Comparison of ENCODE assay signal across 11 mouse cellular contexts in genomic region chr1:131714388-131715337, GRCm38 (mm10). TPM values are rescaled to one million over a fixed set of nuclear protein-coding genes. Genes with fewer than 3 reads are reported as not detected.
DNase-seq lines count a peak whose midpoint lies in the region; ATAC-seq and TF ChIP-seq lines count a peak whose summit lies in the region.
"Had no signal": no experiment of that assay in that cellular context is flagged by ENCODE, and none has a peak within 500 bp of the region (broad histone marks: within the 10 kb centered on the region; RNA-seq: fewer than 3 reads in every experiment).

No protein-coding gene starts in this region.

- TF ChIP-seq CTCF in hindbrain, postnatal 0 days (IDR thresholded peaks at IDR 0.05; ENCODE audit: low read depth) = 0 out of 2 replicates have a peak, but pooled peaks have one; percentile 3
- TF ChIP-seq CTCF in brain, embryonic 14.5 days (IDR thresholded peaks at IDR 0.05; ENCODE audit: borderline replicate concordance, extremely low read depth, insufficient read depth, insufficient read length) = no peak

- no peaks in the 10 kb centered on the region for H3K36me3 ChIP-seq in hindbrain, postnatal 0 days (ENCODE audit: insufficient read depth, low read length)
- no peaks in the 10 kb centered on the region for H3K36me3 ChIP-seq in hindbrain, embryonic 14.5 days (replicated peaks; ENCODE audit: control insufficient read depth, insufficient read depth)
- H3K36me3 ChIP-seq: neural tube, embryonic 13.5 days had no signal

- no peaks in the 10 kb centered on the region for H3K4me1 ChIP-seq in hindbrain, postnatal 0 days (ENCODE audit: insufficient read depth, low read length)
- H3K4me1 ChIP-seq in hindbrain, embryonic 14.5 days (replicated peaks; ENCODE audit: control insufficient read depth, insufficient read depth, low read length) = no peaks in the 10 kb centered on the region
- H3K4me1 ChIP-seq: neural tube, embryonic 13.5 days had no signal

- 0 out of 2 replicates have a peak, but pooled peaks have one; percentile 21 for ATAC-seq in hindbrain, postnatal 0 days
- ATAC-seq in hindbrain, embryonic 14.5 days (ENCODE audit: low FRiP score) = no peak
- ATAC-seq in frontal cortex, adult (ENCODE audit: low TSS enrichment) = no peak

- no peak overlapping the region for H3K4me3 ChIP-seq in hindbrain, postnatal 0 days (ENCODE audit: low read length)
- H3K4me3 ChIP-seq in hindbrain, embryonic 14.5 days (replicated peaks; ENCODE audit: low read length) = no peak overlapping the region
- H3K4me3 ChIP-seq: erythroblast, embryonic 14.5 days; neural tube, embryonic 13.5 days had no signal

- no peaks in the 10 kb centered on the region for H3K27me3 ChIP-seq in hindbrain, postnatal 0 days (ENCODE audit: insufficient read depth, low read length)
- H3K27me3 ChIP-seq in hindbrain, embryonic 14.5 days (ENCODE audit: control insufficient read depth, insufficient read depth, low read length) = no peaks in the 10 kb centered on the region
- H3K27me3 ChIP-seq: neural tube, embryonic 13.5 days had no signal

- peak; percentile 32 for DNase-seq in hindbrain, postnatal 0 days (ENCODE audit: low spot score)
- DNase-seq in hindbrain, embryonic 14.5 days (ENCODE audit: low spot score) = no peak
- peak; percentile 41 for DNase-seq in thymus, postnatal 4 days
- no peak for DNase-seq in thymus, postnatal 36 days
- peak; percentile 30 for DNase-seq in brain, embryonic 14.5 days (ENCODE audit: low read depth)
- DNase-seq in testis, postnatal 14 days (ENCODE audit: low spot score) = peak; percentile 81
- DNase-seq: cerebellum, adult 9-11 months; kidney, adult 8-10 months had no signal

- no peak overlapping the region for H3K9ac ChIP-seq in hindbrain, postnatal 0 days (replicated peaks; ENCODE audit: low read length)
- no peak overlapping the region for H3K9ac ChIP-seq in hindbrain, embryonic 14.5 days
- H3K9ac ChIP-seq: neural tube, embryonic 13.5 days had no signal

- no peaks in the 10 kb centered on the region for H3K9me3 ChIP-seq in hindbrain, postnatal 0 days (ENCODE audit: low read length)
- no peaks in the 10 kb centered on the region for H3K9me3 ChIP-seq in hindbrain, embryonic 14.5 days (ENCODE audit: control insufficient read depth, low read length)
- H3K9me3 ChIP-seq: neural tube, embryonic 13.5 days had no signal

- H3K27ac ChIP-seq in hindbrain, postnatal 0 days = no peak overlapping the region; the same call in 1 of the 2 replicates
- H3K27ac ChIP-seq in hindbrain, embryonic 14.5 days = no peak overlapping the region
- H3K27ac ChIP-seq: neural tube, embryonic 13.5 days had no signal

- H3K4me2 ChIP-seq in hindbrain, postnatal 0 days (ENCODE audit: low read depth, low read length) = no peak overlapping the region
- H3K4me2 ChIP-seq in hindbrain, embryonic 14.5 days (replicated peaks) = no peak overlapping the region
- H3K4me2 ChIP-seq: neural tube, embryonic 13.5 days had no signal

- 62% methylated on average over 20 of the region's 20 CpGs for WGBS in hindbrain, postnatal 0 days
- 65% methylated on average over 20 of the region's 20 CpGs for WGBS in hindbrain, embryonic 14.5 days

- no peak for TF ChIP-seq POLR2A in brain, embryonic 14.5 days (IDR thresholded peaks at IDR 0.05; ENCODE audit: borderline replicate concordance, extremely low read depth, insufficient read depth, insufficient read length, poor library complexity, severe bottlenecking)

RNA-seq across cellular contexts. Expression of gene Rab7b, which starts 26.2 kb away (rescaled TPM):
- total RNA-seq in hindbrain, postnatal 0 days (2014; rRNA removed) = 0.10 and 2.8 TPM in 2 replicates
- 1.2 and 1.6 TPM in 2 replicates for polyA plus RNA-seq in hindbrain, postnatal 0 days (2015; fragmentation: Nextera tagmentation; extraction: Ambion mirVana)
- 1.1 and 1.6 TPM in 2 replicates for polyA plus RNA-seq in hindbrain, embryonic 14.5 days (2014; fragmentation: Nextera tagmentation; extraction: Ambion mirVana)
- polyA plus RNA-seq in brain, embryonic 14.5 days (2012; rRNA removed) = 0.76 and 0.96 TPM in 2 replicates
- polyA plus RNA-seq: erythroblast, embryonic 14.5 days had no signal

RNA-seq across cellular contexts. Expression of gene Slc26a9, which starts 29.2 kb away (rescaled TPM):
- 0.07 and 0.37 TPM in 2 replicates for total RNA-seq in hindbrain, postnatal 0 days (2014; rRNA removed)
- polyA plus RNA-seq in hindbrain, postnatal 0 days (2015; fragmentation: Nextera tagmentation; extraction: Ambion mirVana) = 0.09 and 0.10 TPM in 2 replicates
- 0.05 and 0.07 TPM in 2 replicates for polyA plus RNA-seq in hindbrain, embryonic 14.5 days (2014; fragmentation: Nextera tagmentation; extraction: Ambion mirVana)
- polyA plus RNA-seq in brain, embryonic 14.5 days (2012; rRNA removed) = 0.10 and 0.14 TPM in 2 replicates
- polyA plus RNA-seq: erythroblast, embryonic 14.5 days; neural tube, embryonic 13.5 days had no signal

Comparison
In these comparisons a context has a peak if more than half of its experiments do, and no peak if none do; other contexts are left out.
1. DNase-seq: peak in hindbrain, postnatal 0 days (single experiment), thymus, postnatal 4 days (single experiment), brain, embryonic 14.5 days (single experiment) and testis, postnatal 14 days (single experiment); none in hindbrain, embryonic 14.5 days (single experiment) and thymus, postnatal 36 days (0 of 2).